Mouse (Mus musculus) limb, embryonic 14.5 days (tissue): ENCODE data around the gene Has3. TPM values are rescaled to one million over a fixed set of nuclear protein-coding genes. Genes with fewer than 3 reads are reported as not detected.
A peak's percentile ranks its signal among the peaks of the same experiment; 100 is the strongest.

ENCODE experiments used
- ATAC-seq: fragments of 200-750 bp; cut with Nextera tagmentation; 2 replicates; pipeline ENCODE4 v1.8.0; 2017; ENCODE audit warnings: low read depth, moderate number of reproducible peaks, moderate TSS enrichment; ENCODE audit not compliant: low FRiP score
- DNase-seq: peaks from one replicate; pipeline ENCODE4 v3.0.0-alpha.2; 2015; ENCODE audit warnings: low spot score
- H3K27ac ChIP-seq: fragments of 300-500 bp; sonication (generic); replicated peaks from 2 replicates; pipeline ENCODE4 v1.5.1; 2014; ENCODE audit warnings: low read depth, mild to moderate bottlenecking, low read length, moderate library complexity, mixed read lengths
- H3K27me3 ChIP-seq: fragments of 300-500 bp; sonication (generic); 2 replicates; pipeline ENCODE4 v1.6.1; 2014; ENCODE audit warnings: low read length, mixed read lengths; ENCODE audit not compliant: control insufficient read depth, insufficient read depth
- H3K36me3 ChIP-seq: fragments of 300-500 bp; sonication (generic); 2 replicates; pipeline ENCODE4 v1.6.1; 2014; ENCODE audit warnings: mild to moderate bottlenecking, low read length, moderate library complexity, mixed read lengths; ENCODE audit not compliant: control insufficient read depth, insufficient read depth
- H3K4me1 ChIP-seq: fragments of 300-500 bp; sonication (generic); 2 replicates; pipeline ENCODE4 v1.6.1; 2014; ENCODE audit warnings: antibody characterized with exemption, low read length, mixed read lengths; ENCODE audit not compliant: control insufficient read depth, insufficient read depth
- H3K4me2 ChIP-seq: fragments of 300-500 bp; sonication (generic); replicated peaks from 2 replicates; pipeline ENCODE4 v1.6.1; 2014; ENCODE audit warnings: low read depth, mild to moderate bottlenecking, low read length, moderate library complexity; ENCODE audit not compliant: severe bottlenecking
- H3K4me3 ChIP-seq: fragments of 300-500 bp; sonication (generic); replicated peaks from 2 replicates; pipeline ENCODE4 v1.5.1; 2014; ENCODE audit warnings: low read length
- H3K9ac ChIP-seq: fragments of 300-500 bp; sonication (generic); 2 replicates; pipeline ENCODE4 v1.6.1; 2014; ENCODE audit warnings: mild to moderate bottlenecking, low read depth, low read length, moderate library complexity; ENCODE audit not compliant: severe bottlenecking
- H3K9me3 ChIP-seq: fragments of 300-500 bp; sonication (generic); 2 replicates; pipeline ENCODE4 v1.6.1; 2016; ENCODE audit warnings: low read length; ENCODE audit not compliant: control insufficient read depth
- POLR2A ChIP-seq: fragments of 200-500 bp; IDR thresholded peaks from 2 replicates; pipeline ENCODE4 v1.8.0; 2012; ENCODE audit warnings: inconsistent platforms, mild to moderate bottlenecking, moderate library complexity, borderline replicate concordance; ENCODE audit not compliant: insufficient read depth, insufficient read length; ENCODE audit errors: extremely low read depth
- WGBS: fragments of 180-500 bp; shearing (Covaris S2); extraction: QIAGEN DNeasy Blood & Tissue Kit; methylation state at CpG from one replicate; pipeline ENCODE4 v1.1.7; 2014; 5-methylcytosine and 5-hydroxymethylcytosine counted together
- polyA plus RNA-seq, 2 experiments: library from polyadenylated mRNA; depleted of rRNA in 1 of 2; stranded (reverse) in 1 of 2; unstranded in 1 of 2; fragments of >200 nt; fragmentation: Nextera tagmentation in 1 of 2; extraction: Ambion mirVana in 1 of 2; gene quantifications; 2 replicates each; pipeline versions ENCODE4 v1.2.1 to v1.2.3; 2012 to 2014

The Has3 gene
- polyA plus RNA-seq, 2 experiments = 0.58 to 2.0 TPM

DNA sequence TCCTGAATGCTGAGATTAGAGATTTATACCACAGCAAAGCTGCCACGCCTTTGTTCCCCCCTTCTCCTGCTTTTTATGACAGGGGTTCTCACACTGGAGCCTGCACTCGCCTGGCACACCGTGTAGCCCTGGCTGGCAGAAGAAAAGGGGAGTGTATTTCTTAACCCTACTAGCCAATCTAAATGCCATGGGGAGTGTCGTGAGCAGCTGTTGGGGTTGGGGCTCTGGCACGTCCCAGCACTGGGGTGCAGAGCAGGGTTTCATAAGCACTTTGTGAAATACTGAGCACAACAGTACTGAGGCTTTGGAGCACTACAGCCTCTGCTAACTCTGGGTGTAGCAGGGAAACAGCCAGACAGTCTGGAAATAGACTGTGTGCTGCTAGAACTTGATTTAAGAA lies 29.4 kb downstream of the Has3 start:
- DNase-seq (no peak), ATAC-seq (no peak)
- H3K27me3 ChIP-seq = no peaks in the 10 kb centered on the region
- peaks cover 90% of the 10 kb centered on the region for H3K36me3 ChIP-seq
- H3K9me3 ChIP-seq = no peaks in the 10 kb centered on the region
- WGBS = 80% methylated on average over 5 of the region's 5 CpGs
- no peak overlapping the region for H3K27ac ChIP-seq
- no peak overlapping the region for H3K9ac ChIP-seq
- no peak overlapping the region for H3K4me3 ChIP-seq
- no peak for TF ChIP-seq POLR2A
- no peak overlapping the region for H3K4me2 ChIP-seq
- peaks cover under 1% of the 10 kb centered on the region; the same call in 1 of the 2 replicates for H3K4me1 ChIP-seq

DNA sequence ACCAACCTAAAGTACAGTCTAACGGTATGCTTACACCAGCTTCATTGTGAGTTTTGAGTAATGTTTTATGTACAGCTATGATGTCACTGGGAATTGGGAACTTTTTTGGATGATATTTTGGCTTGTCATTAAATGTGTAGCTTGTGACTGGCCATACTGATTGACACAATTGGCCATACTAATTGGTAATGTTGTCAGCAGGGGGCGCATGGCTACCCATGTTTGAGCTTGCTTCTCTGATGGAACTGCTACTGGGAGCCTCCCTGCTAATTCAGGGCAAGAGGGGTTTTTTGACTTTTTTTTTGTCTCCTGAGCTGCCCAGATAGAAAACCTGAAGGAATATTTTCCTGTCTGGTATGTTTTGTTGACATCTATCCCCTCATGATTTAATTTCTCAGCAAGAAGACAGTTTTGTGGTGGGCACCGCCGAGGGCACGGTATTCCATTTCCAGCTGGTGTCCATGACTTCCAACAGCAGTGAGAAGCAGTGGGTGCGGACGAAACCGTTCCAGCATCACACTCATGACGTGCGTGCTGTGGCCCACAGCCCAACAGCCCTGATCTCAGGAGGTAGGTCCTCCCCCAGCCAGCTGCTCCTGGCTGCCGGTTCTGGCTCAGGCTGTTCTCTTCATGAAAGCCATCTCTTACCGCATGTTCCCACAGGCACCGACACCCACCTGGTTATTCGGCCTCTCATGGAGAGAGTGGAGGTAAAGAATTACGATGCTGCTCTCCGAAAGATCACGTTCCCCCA lies 35.9 kb downstream of the Has3 start:
- no peaks in the 10 kb centered on the region for H3K27me3 ChIP-seq
- H3K4me2 ChIP-seq = no peak overlapping the region
- H3K4me1 ChIP-seq = no peaks in the 10 kb centered on the region
- ATAC-seq (no peak), DNase-seq (peak; percentile 81)
- 91% methylated on average over 17 of the region's 17 CpGs for WGBS
- H3K4me3 ChIP-seq = no peak overlapping the region
- H3K27ac ChIP-seq = no peak overlapping the region
- H3K9me3 ChIP-seq = no peaks in the 10 kb centered on the region
- H3K9ac ChIP-seq = no peak overlapping the region
- TF ChIP-seq POLR2A = no peak
- peaks cover 76% of the 10 kb centered on the region for H3K36me3 ChIP-seq

DNA sequence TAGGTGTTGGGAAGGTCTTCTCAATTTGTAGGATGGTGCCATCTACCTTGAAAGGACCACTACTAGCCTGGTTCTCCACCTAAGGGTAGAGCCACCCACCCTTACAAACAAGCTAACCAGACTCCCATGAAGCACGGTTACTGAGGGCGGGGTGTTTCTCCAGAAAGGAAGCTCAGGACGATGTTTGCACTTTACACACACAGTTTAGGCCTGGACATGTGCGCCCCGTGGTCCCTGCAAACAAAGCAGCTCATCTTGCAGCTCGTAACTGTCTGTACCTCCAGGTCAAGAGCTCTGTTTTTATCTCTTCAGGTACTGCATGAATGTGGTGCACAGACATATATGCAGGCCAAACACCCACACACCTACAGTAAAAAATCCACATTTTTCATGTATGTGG lies 36.6 kb downstream of the Has3 start:
- Histone ChIP-seq H3K4me2 (no peak overlapping the region), H3K27ac (no peak overlapping the region), H3K4me1 (no peaks in the 10 kb centered on the region), H3K4me3 (no peak overlapping the region), H3K9ac (no peak overlapping the region), H3K27me3 (no peaks in the 10 kb centered on the region), H3K36me3 (peaks cover 76% of the 10 kb centered on the region), H3K9me3 (no peaks in the 10 kb centered on the region)
- no peak for TF ChIP-seq POLR2A
- 93% methylated on average over 6 of the region's 6 CpGs for WGBS
- DNase-seq (no peak), ATAC-seq (no peak)

DNA sequence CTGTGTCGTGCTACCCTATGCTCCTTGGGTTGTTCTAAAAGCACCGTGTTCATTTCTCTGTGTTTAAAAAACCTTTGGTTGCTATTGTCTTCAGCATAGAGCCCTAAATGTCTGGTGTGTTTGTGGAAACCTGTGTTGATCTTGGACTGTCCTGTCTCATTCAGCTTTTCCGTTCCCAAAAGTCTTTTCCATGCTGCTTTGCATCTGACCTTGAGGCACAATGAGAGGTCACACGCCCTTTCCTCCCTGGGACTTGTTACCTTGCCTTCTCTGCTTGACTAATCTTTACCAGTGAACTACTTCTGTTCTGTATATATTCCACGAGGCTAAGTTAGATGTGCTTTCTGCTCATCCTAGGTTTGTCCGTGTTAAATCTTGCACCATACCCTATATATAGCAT lies 37.4 kb downstream of the Has3 start:
- Histone ChIP-seq H3K9ac (no peak overlapping the region), H3K36me3 (peaks cover 76% of the 10 kb centered on the region), H3K4me3 (no peak overlapping the region), H3K4me1 (no peaks in the 10 kb centered on the region), H3K4me2 (no peak overlapping the region), H3K9me3 (no peaks in the 10 kb centered on the region), H3K27ac (no peak overlapping the region), H3K27me3 (no peaks in the 10 kb centered on the region)
- no peak for DNase-seq
- TF ChIP-seq POLR2A = no peak
- 90% methylated on average over 6 of the region's 6 CpGs for WGBS
- no peak for ATAC-seq

DNA sequence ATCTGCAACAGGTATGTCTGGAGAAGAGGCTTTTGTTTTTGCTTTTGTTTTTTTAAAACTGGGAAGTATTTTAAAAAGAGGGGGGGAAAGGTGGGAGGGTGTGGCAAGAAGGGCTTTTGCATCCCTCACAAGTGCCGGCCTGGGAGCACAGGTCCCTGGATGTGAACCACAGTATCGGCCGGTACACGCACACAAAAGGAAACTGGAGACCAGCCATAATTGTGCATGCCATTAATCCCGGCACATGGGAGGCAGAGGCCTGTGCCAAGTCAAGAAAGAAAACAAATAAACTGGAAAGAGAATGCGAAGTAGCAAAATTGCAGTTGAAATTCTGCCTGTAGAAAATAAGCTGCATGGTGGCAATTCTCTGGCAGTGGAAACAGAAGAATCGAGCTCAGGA lies 38.2 kb downstream of the Has3 start:
- WGBS = 90% methylated on average over 7 of the region's 7 CpGs
- Histone ChIP-seq H3K36me3 (peaks cover 74% of the 10 kb centered on the region), H3K4me3 (no peak overlapping the region), H3K4me2 (no peak overlapping the region), H3K9ac (no peak overlapping the region), H3K27me3 (no peaks in the 10 kb centered on the region), H3K9me3 (no peaks in the 10 kb centered on the region), H3K4me1 (no peaks in the 10 kb centered on the region), H3K27ac (no peak overlapping the region)
- TF ChIP-seq POLR2A = no peak
- no peak for DNase-seq
- ATAC-seq = no peak
